Mouse (Mus musculus) midbrain, postnatal 0 days (tissue): ENCODE data around the gene Wscd2. TPM values are rescaled to one million over a fixed set of nuclear protein-coding genes. Genes with fewer than 3 reads are reported as not detected.

ENCODE experiments used
- ATAC-seq: fragments of 200-750 bp; cut with Nextera tagmentation; 2 replicates; pipeline ENCODE4 v1.8.0; 2017; ENCODE audit warnings: moderate number of reproducible peaks, mild to moderate bottlenecking, moderate TSS enrichment, moderate library complexity; ENCODE audit not compliant: low FRiP score
- DNase-seq: peaks from one replicate; pipeline ENCODE4 v3.0.0-alpha.2; 2015; ENCODE audit warnings: low spot score
- H3K27ac ChIP-seq: fragments of 300-500 bp; sonication (generic); 2 replicates; pipeline ENCODE4 v1.5.1; 2014; ENCODE audit warnings: low read depth, mild to moderate bottlenecking, low read length, mixed read lengths
- H3K27me3 ChIP-seq: fragments of 300-500 bp; sonication (generic); 2 replicates; pipeline ENCODE4 v1.6.1; 2014; ENCODE audit warnings: low read length, control low read depth, mixed read lengths; ENCODE audit not compliant: insufficient read depth
- H3K36me3 ChIP-seq: fragments of 300-500 bp; sonication (generic); 2 replicates; pipeline ENCODE4 v1.6.1; 2014; ENCODE audit warnings: low read length, control low read depth, mixed read lengths; ENCODE audit not compliant: insufficient read depth
- H3K4me1 ChIP-seq: fragments of 300-500 bp; sonication (generic); 2 replicates; pipeline ENCODE4 v1.6.1; 2014; ENCODE audit warnings: mild to moderate bottlenecking, control low read depth, antibody characterized with exemption, low read length, mixed read lengths; ENCODE audit not compliant: insufficient read depth
- H3K4me2 ChIP-seq: fragments of 300-500 bp; sonication (generic); 2 replicates; pipeline ENCODE4 v1.6.1; 2014; ENCODE audit warnings: low read depth, mild to moderate bottlenecking, low read length, mixed read lengths; ENCODE audit not compliant: poor library complexity, severe bottlenecking
- H3K4me3 ChIP-seq: fragments of 300-500 bp; sonication (generic); 2 replicates; pipeline ENCODE4 v1.5.1; 2014; ENCODE audit warnings: low read depth, mild to moderate bottlenecking, low read length, moderate library complexity
- H3K9ac ChIP-seq: fragments of 300-500 bp; sonication (generic); replicated peaks from 2 replicates; pipeline ENCODE4 v1.6.1; 2014; ENCODE audit warnings: mild to moderate bottlenecking, low read length, moderate library complexity, mixed read lengths; ENCODE audit not compliant: poor library complexity, severe bottlenecking
- H3K9me3 ChIP-seq: fragments of 300-500 bp; sonication (generic); 2 replicates; pipeline ENCODE4 v1.6.1; 2016; ENCODE audit warnings: low read length, control low read depth
- CTCF ChIP-seq: IDR thresholded peaks from 2 replicates; pipeline ENCODE4 v1.5.1; 2016; ENCODE audit warnings: antibody characterized with exemption, mild to moderate bottlenecking
- WGBS: fragments of 180-500 bp; shearing (Covaris S2); extraction: QIAGEN DNeasy Blood & Tissue Kit; methylation state at CpG from one replicate; pipeline ENCODE4 v1.1.7; 2014; 5-methylcytosine and 5-hydroxymethylcytosine counted together
- polyA plus RNA-seq: library from polyadenylated mRNA; unstranded; fragments of >200 nt; fragmentation: Nextera tagmentation; extraction: Ambion mirVana; gene quantifications from 2 replicates; pipeline ENCODE4 v1.2.1, GENCODE M21; 2015
- total RNA-seq: library from RNA; depleted of rRNA; stranded (reverse); fragments of >200 nt; gene quantifications from 2 replicates; pipeline ENCODE4 v1.2.3, GENCODE M21; 2014

The Wscd2 gene
- total and polyA plus RNA-seq, 2 experiments from 2014 or later: 13.2 to 28.8 TPM

GRCm38 (mm10) chr5:113554095-113554494 is 64.0 kb downstream of the Wscd2 start:
- Histone ChIP-seq H3K36me3 (no peaks in the 10 kb centered on the region), H3K4me3 (no peak overlapping the region), H3K9ac (no peak overlapping the region), H3K9me3 (no peaks in the 10 kb centered on the region), H3K4me2 (no peak overlapping the region), H3K4me1 (no peaks in the 10 kb centered on the region), H3K27me3 (0 out of 2 replicates have a peak, but pooled peaks cover 3% of the 10 kb centered on the region), H3K27ac (no peak overlapping the region)
- 58% methylated on average over 15 of the region's 15 CpGs for WGBS
- no peak for TF ChIP-seq CTCF
- DNase-seq: no peak
- no peak for ATAC-seq

- 0 out of 2 replicates have a peak, but pooled peaks cover 3% of the 10 kb centered on the region for H3K27me3 ChIP-seq
- no peak overlapping the region for H3K27ac ChIP-seq
- no peak for TF ChIP-seq CTCF
- 83% methylated on average over 2 of the region's 2 CpGs for WGBS
- H3K4me2 ChIP-seq: no peak overlapping the region
- no peak overlapping the region for H3K9ac ChIP-seq
- no peaks in the 10 kb centered on the region for H3K9me3 ChIP-seq
- ATAC-seq (no peak), DNase-seq (no peak)
- no peaks in the 10 kb centered on the region for H3K36me3 ChIP-seq
- no peaks in the 10 kb centered on the region for H3K4me1 ChIP-seq
- no peak overlapping the region for H3K4me3 ChIP-seq
Observed at GRCm38 (mm10) chr5:113554571-113554970, 64.4 kb downstream of the Wscd2 start.

GRCm38 (mm10) chr5:113555684-113556083 is 65.6 kb downstream of the Wscd2 start:
- no peak for DNase-seq
- Histone ChIP-seq H3K9ac (no peak overlapping the region), H3K4me2 (no peak overlapping the region), H3K27ac (no peak overlapping the region), H3K27me3 (no peaks in the 10 kb centered on the region), H3K4me3 (no peak overlapping the region), H3K9me3 (no peaks in the 10 kb centered on the region), H3K36me3 (no peaks in the 10 kb centered on the region), H3K4me1 (no peaks in the 10 kb centered on the region)
- 69% methylated on average over 2 of the region's 2 CpGs for WGBS
- no peak for ATAC-seq
- TF ChIP-seq CTCF: no peak

- Histone ChIP-seq H3K36me3 (peaks cover 6% of the 10 kb centered on the region), H3K4me2 (no peak overlapping the region), H3K9ac (no peak overlapping the region), H3K27me3 (no peaks in the 10 kb centered on the region), H3K4me3 (no peak overlapping the region), H3K27ac (no peak overlapping the region), H3K4me1 (no peaks in the 10 kb centered on the region), H3K9me3 (no peaks in the 10 kb centered on the region)
- ATAC-seq (no peak), DNase-seq (no peak)
- WGBS: 90% methylated on average over 8 of the region's 8 CpGs
- no peak for TF ChIP-seq CTCF
Observed at GRCm38 (mm10) chr5:113558065-113558464, 67.9 kb downstream of the Wscd2 start.

GRCm38 (mm10) chr5:113559627-113560026 is 69.5 kb downstream of the Wscd2 start:
- no peak overlapping the region for H3K27ac ChIP-seq
- H3K4me2 ChIP-seq: no peak overlapping the region
- WGBS: 72% methylated on average over 5 of the region's 5 CpGs
- ATAC-seq: no peak
- no peaks in the 10 kb centered on the region for H3K27me3 ChIP-seq
- no peak overlapping the region for H3K4me3 ChIP-seq
- no peaks in the 10 kb centered on the region for H3K9me3 ChIP-seq
- H3K4me1 ChIP-seq: no peaks in the 10 kb centered on the region
- DNase-seq: no peak
- no peak overlapping the region for H3K9ac ChIP-seq
- H3K36me3 ChIP-seq: peaks cover 6% of the 10 kb centered on the region
- no peak for TF ChIP-seq CTCF

GRCm38 (mm10) chr5:113564463-113564862 is 74.3 kb downstream of the Wscd2 start:
- Histone ChIP-seq H3K27me3 (no peaks in the 10 kb centered on the region), H3K4me2 (no peak overlapping the region), H3K27ac (no peak overlapping the region), H3K36me3 (peaks cover 6% of the 10 kb centered on the region), H3K4me3 (no peak overlapping the region), H3K4me1 (no peaks in the 10 kb centered on the region), H3K9me3 (no peaks in the 10 kb centered on the region), H3K9ac (no peak overlapping the region)
- TF ChIP-seq CTCF: no peak
- DNase-seq (no peak), ATAC-seq (no peak)
- WGBS: 45% methylated on average over 4 of the region's 4 CpGs
